Mouse (Mus musculus) stomach, embryonic 14.5 days (tissue): ENCODE data around the gene Rps24. TPM values are rescaled to one million over a fixed set of nuclear protein-coding genes. Genes with fewer than 3 reads are reported as not detected.
"Not testable (repeated sequence)": the region's sequence is repeated elsewhere in the genome, so short reads cannot be mapped to it uniquely, and the experiment has no call there.

Experiments used
- ATAC-seq: fragments of 200-750 bp; cut with Nextera tagmentation; 2 replicates; pipeline ENCODE4 v1.8.0; 2017; ENCODE audit warnings: low read depth, moderate TSS enrichment; ENCODE audit not compliant: insufficient number of reproducible peaks, insufficient read depth, low FRiP score
- H3K27ac ChIP-seq: fragments of 300-500 bp; sonication (generic); 2 replicates; pipeline ENCODE4 v1.5.1; 2014; ENCODE audit warnings: mild to moderate bottlenecking, low read length, moderate library complexity, mixed read lengths
- H3K27me3 ChIP-seq: fragments of 300-500 bp; sonication (generic); 2 replicates; pipeline ENCODE4 v1.6.1; 2014; ENCODE audit warnings: low read length, control low read depth, mixed read lengths; ENCODE audit not compliant: control insufficient read depth, insufficient read depth
- H3K36me3 ChIP-seq: fragments of 300-500 bp; sonication (generic); 2 replicates; pipeline ENCODE4 v1.6.1; 2014; ENCODE audit warnings: mild to moderate bottlenecking, control low read depth, low read length, moderate library complexity, mixed read lengths; ENCODE audit not compliant: control insufficient read depth, insufficient read depth
- H3K4me1 ChIP-seq: fragments of 300-500 bp; sonication (generic); 2 replicates; pipeline ENCODE4 v1.6.1; 2014; ENCODE audit warnings: low read length, control low read depth, mixed read lengths; ENCODE audit not compliant: control insufficient read depth, insufficient read depth
- H3K4me2 ChIP-seq: fragments of 300-500 bp; sonication (generic); replicated peaks from 2 replicates; pipeline ENCODE4 v1.6.1; 2014; ENCODE audit warnings: low read depth, low read length, control low read depth
- H3K4me3 ChIP-seq: fragments of 300-500 bp; sonication (generic); 2 replicates; pipeline ENCODE4 v1.5.1; 2014; ENCODE audit warnings: low read depth, low read length, control low read depth
- H3K9ac ChIP-seq: fragments of 300-500 bp; sonication (generic); replicated peaks from 2 replicates; pipeline ENCODE4 v1.6.1; 2014; ENCODE audit warnings: low read depth, mild to moderate bottlenecking, control low read depth, low read length, moderate library complexity, mixed read lengths
- H3K9me3 ChIP-seq: fragments of 300-500 bp; sonication (generic); 2 replicates; pipeline ENCODE4 v1.6.1; 2016; ENCODE audit warnings: low read depth, low read length, control low read depth; ENCODE audit not compliant: control insufficient read depth
- WGBS: fragments of 180-500 bp; shearing (Covaris S2); extraction: QIAGEN DNeasy Blood & Tissue Kit; methylation state at CpG from one replicate; pipeline ENCODE4 v1.1.7; 2014; 5-methylcytosine and 5-hydroxymethylcytosine counted together
- polyA plus RNA-seq: library from polyadenylated mRNA; unstranded; fragments of >200 nt; fragmentation: Nextera tagmentation; extraction: Ambion mirVana; gene quantifications from 2 replicates; pipeline ENCODE4 v1.2.1, GENCODE M21; 2014

Gene Rps24
- polyA plus RNA-seq, result 1,400 and 1,408 TPM in 2 replicates

DNA sequence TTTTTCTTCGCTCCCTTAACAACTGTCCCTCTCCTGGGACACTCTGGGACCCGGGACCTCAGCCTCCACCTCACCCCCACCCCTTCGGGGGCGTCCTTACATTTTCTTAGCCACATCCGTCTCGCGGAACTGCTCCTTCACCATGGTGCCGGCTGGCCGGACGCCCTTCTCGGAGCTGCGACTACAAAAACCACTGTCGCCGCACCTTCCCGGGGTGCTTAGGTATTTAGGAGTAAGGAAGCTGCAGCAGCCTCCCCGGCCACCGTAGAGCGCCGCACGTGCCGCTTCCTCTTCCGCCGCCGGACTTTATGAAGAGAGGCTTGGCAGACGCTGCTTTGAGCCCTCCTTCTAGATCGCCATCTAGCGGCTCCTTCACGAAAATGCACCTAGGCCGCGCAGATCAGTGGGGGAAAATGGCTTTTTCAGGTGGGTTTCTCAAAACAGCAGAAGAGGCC lies at the start of gene Rps24, which contains the start of gene Polr3a:
Gene Rps24, plus strand, starts transcription at position 353 of the 455 bp plus-strand sequence.
Gene Polr3a, minus strand, starts transcription at position 286 of the 455 bp plus-strand sequence.
- peak within 1 kb of the TSS; percentile 81 for H3K9ac ChIP-seq
- H3K4me2 ChIP-seq, result peak within 1 kb of the TSS; percentile 55
- H3K27me3 ChIP-seq, result no peaks in the 10 kb centered on the region
- 0 out of 2 replicates have a peak, but pooled peaks cover 12% of the 10 kb centered on the region for H3K4me1 ChIP-seq
- no peak within 1 kb of the TSS for H3K27ac ChIP-seq
- peaks cover 26% of the 10 kb centered on the region for H3K36me3 ChIP-seq
- WGBS, result 0% methylated on average over 30 of the region's 30 CpGs
- H3K9me3 ChIP-seq, result no peaks in the 10 kb centered on the region
- ATAC-seq, result peak; percentile 65
- peak within 1 kb of the TSS; percentile 84 for H3K4me3 ChIP-seq

GRCm38 (mm10) chr14:24443529-24443928 lies 43.4 kb upstream of the Rps24 start:
- H3K27ac ChIP-seq, H3K27me3 ChIP-seq, H3K9me3 ChIP-seq, H3K9ac ChIP-seq, H3K4me2 ChIP-seq, H3K4me1 ChIP-seq, H3K4me3 ChIP-seq, ATAC-seq: not testable (repeated sequence)
- H3K36me3 ChIP-seq, result peaks cover 14% of the 10 kb centered on the region; the same call in 1 of the 2 replicates
- WGBS, result 86% methylated on average over 4 of the region's 4 CpGs

DNA sequence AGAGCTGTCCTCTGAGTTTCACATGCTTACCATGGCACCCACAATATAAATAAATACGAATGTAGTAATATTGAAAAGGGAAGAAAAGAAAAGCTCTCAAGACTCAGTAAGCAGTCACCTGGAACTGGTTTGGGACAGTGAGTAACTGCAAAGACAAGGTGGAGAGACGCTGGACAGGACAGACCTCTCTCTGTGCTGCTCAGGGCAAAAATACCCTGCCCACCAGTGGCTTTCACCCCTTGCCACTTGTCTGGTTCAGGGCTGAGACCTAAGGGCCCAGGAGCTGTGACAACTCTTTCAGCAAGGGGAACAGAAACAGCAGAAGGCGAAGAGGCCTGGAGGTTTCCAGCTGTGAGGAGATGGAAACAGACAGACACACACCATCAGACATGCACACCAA lies 28.7 kb upstream of the Rps24 start:
- WGBS, result 88% methylated on average over 3 of the region's 3 CpGs
- peaks cover 56% of the 10 kb centered on the region for H3K36me3 ChIP-seq
- H3K9ac ChIP-seq, result no peak overlapping the region
- no peaks in the 10 kb centered on the region for H3K4me1 ChIP-seq
- no peaks in the 10 kb centered on the region for H3K9me3 ChIP-seq
- H3K4me2 ChIP-seq, result no peak overlapping the region
- H3K27me3 ChIP-seq, result no peaks in the 10 kb centered on the region
- no peak overlapping the region for H3K4me3 ChIP-seq
- no peak overlapping the region for H3K27ac ChIP-seq
- ATAC-seq, result no peak

DNA sequence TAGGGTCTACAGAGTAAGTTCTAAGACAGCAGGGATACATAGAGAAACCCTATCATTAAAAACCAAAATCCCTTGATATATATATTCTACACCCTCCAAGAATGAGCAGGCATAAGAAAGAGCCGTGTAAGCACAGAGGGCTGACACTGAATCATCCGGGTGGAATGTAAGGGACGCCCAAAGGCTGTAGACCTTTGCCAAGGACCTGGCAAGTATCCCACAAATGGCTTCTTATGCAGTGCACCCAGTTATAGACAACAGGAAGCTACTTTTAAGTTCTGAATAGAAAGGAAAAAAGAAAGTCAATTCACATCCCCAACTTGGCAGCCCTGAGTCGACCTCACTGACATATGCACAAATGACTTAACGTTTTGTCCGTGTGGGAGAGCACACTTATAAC lies 18.1 kb upstream of the Rps24 start:
- Histone ChIP-seq H3K27me3 (no peaks in the 10 kb centered on the region), H3K4me3 (no peak overlapping the region), H3K27ac (no peak overlapping the region), H3K9me3 (no peaks in the 10 kb centered on the region), H3K9ac (no peak overlapping the region), H3K4me2 (no peak overlapping the region), H3K36me3 (peaks cover 74% of the 10 kb centered on the region), H3K4me1 (no peaks in the 10 kb centered on the region)
- ATAC-seq, result no peak
- WGBS, result 94% methylated on average over 6 of the region's 6 CpGs

- peak overlapping the region; percentile 84 for H3K4me3 ChIP-seq
- no peak for ATAC-seq
- peaks cover 31% of the 10 kb centered on the region for H3K36me3 ChIP-seq
- 6% methylated on average over 13 of the region's 13 CpGs for WGBS
- peak overlapping the region; percentile 81 for H3K9ac ChIP-seq
- no peaks in the 10 kb centered on the region for H3K27me3 ChIP-seq
- H3K4me1 ChIP-seq, result 0 out of 2 replicates have a peak, but pooled peaks cover 7% of the 10 kb centered on the region
- H3K9me3 ChIP-seq, result no peaks in the 10 kb centered on the region
- no peak overlapping the region for H3K27ac ChIP-seq
- H3K4me2 ChIP-seq, result peak overlapping the region; percentile 55
Measured at GRCm38 (mm10) chr14:24486241-24486767, 621 bp upstream of the Rps24 start.

- H3K27ac ChIP-seq, H3K9ac ChIP-seq, H3K9me3 ChIP-seq, ATAC-seq, H3K4me3 ChIP-seq, H3K27me3 ChIP-seq, H3K4me2 ChIP-seq: not testable (repeated sequence)
- Histone ChIP-seq H3K4me1 (peaks cover 38% of the 10 kb centered on the region), H3K36me3 (peaks cover 29% of the 10 kb centered on the region)
- 88% methylated on average over 7 of the region's 7 CpGs for WGBS
Measured at GRCm38 (mm10) chr14:24489772-24490171, 2.8 kb downstream of the Rps24 start.

DNA sequence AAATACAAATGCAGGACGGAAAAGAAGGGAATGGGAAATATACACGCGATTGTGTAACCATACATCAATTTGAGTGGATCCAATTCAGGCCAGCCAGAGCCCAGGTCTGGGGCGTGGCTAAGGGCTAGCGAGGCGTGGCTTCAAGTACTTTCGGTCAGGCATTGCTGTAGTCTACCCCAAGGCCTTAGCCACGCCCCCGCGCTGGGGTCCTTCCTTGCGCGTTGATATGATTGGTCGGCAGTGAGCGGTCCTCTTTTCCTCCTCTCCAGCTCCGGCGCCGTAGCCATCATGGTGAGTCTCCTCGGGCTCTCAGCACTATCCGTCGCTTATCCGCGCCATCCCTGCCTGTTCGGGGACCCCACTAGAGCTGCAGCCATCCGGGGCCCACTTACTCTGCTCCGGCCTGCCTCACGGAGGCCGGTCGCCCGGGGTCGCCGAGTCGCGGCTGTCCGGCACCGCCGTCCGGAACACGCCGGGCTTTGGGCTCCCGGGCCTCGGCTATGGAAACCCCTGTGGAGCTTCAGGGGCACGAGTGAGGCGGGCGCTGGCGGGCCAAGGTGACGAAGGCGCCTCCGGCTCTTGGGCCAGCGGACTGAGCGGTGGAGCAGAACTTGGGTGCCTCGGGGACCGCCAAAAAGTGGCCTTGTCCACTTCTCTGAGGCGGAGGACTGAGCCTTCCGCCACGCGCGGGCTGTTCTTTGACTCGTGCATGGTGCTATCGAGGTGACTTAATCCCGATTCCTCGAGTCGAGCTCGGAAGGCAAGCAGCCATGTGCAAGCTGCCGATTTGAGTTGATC lies 3.7 kb downstream of the Rps24 start:
- Histone ChIP-seq H3K9me3 (no peaks in the 10 kb centered on the region), H3K4me2 (peak overlapping the region; percentile 72), H3K27ac (peak overlapping the region; percentile 91), H3K27me3 (no peaks in the 10 kb centered on the region), H3K4me1 (peaks cover 36% of the 10 kb centered on the region), H3K9ac (peak overlapping the region; percentile 96), H3K36me3 (peaks cover 38% of the 10 kb centered on the region), H3K4me3 (peak overlapping the region; percentile 87)
- ATAC-seq, result peak; percentile 94
- WGBS, result under 1% methylated on average over 64 of the region's 64 CpGs

DNA sequence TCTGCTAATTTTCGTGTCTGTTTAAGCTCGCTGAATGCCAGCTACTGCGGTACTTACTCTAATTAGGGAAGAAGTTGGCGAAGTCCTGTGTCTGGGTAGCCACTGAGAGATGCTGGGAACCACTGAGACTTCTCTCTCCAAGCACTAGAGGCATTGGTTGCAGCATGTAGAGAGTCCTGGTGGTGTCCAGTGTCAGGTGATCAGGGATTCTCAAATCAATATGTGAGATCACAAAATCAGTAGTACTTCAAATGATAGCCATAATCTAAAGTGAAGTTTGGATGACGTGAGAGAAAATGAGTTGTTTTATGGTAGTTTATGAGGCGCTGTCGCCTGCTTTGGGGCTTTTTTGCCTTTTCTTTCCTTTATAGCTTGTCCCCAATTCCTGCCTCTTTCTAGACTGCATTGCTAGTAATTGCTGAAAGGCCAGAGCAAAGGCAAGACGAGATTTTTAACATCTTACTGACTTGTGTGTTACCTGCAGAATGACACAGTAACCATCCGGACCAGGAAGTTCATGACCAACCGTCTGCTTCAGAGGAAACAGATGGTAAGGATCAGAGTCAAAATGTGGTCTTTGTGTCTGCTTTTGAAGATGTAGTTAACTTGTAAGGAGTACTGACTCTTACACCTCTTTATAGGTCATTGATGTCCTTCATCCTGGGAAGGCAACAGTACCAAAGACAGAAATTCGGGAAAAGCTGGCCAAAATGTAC lies 4.5 kb downstream of the Rps24 start:
- Histone ChIP-seq H3K9me3 (no peaks in the 10 kb centered on the region), H3K4me3 (peak overlapping the region; percentile 87), H3K4me1 (peaks cover 31% of the 10 kb centered on the region), H3K4me2 (peak overlapping the region; percentile 72), H3K36me3 (peaks cover 45% of the 10 kb centered on the region), H3K9ac (peak overlapping the region; percentile 96), H3K27ac (peak overlapping the region; percentile 91; the same call in 1 of the 2 replicates), H3K27me3 (no peaks in the 10 kb centered on the region)
- ATAC-seq, result no peak
- 3% methylated on average over 11 of the region's 11 CpGs for WGBS
